Mouse (Mus musculus) mouse trophoblast stem cell (cell line): ENCODE measurements at regions not wholly inside any gene's neighbourhood (a gene's known extent, or its start where the extent isn't known, plus 50 kb on each side); places are given as distances from the start of the nearest gene placed in this dataset.

Experiments used
- in situ Hi-C, 2 experiments: fragments of 300-500 bp; cut with MseI, MboI; formaldehyde crosslinking; loops; 2 replicates in 1 of 2; 3 replicates in 1 of 2; pipeline ENCODE4 v1.15.1; 2025

GRCm38 (mm10) chr14:24997786-24998509 is 461.0 kb upstream of the Zmiz1 start:
- in situ Hi-C loops = loop anchor here in 1 of 2 experiments (25.0 kb wide), 1 partner anchor 564 kb away; no protein-coding TSS in a partner anchor

- in situ Hi-C loops = loop anchor here in 1 of 2 experiments (25.0 kb wide), 1 partner anchor 563 kb away; no protein-coding TSS in a partner anchor
These were observed 459.9 kb upstream of the Zmiz1 start for GRCm38 (mm10) chr14:24999008-24999572.

GRCm38 (mm10) chr14:25005241-25005946 is 453.6 kb upstream of the Zmiz1 start:
- in situ Hi-C loops = no loop called here

GRCm38 (mm10) chr14:25011926-25012325 is 447.1 kb upstream of the Zmiz1 start:
- in situ Hi-C loops = no loop called here

- in situ Hi-C loops = no loop called here
These were observed 443.4 kb upstream of the Zmiz1 start for GRCm38 (mm10) chr14:25015288-25016238.

GRCm38 (mm10) chr14:25017860-25018259 is 441.1 kb upstream of the Zmiz1 start:
- in situ Hi-C loops = no loop called here

GRCm38 (mm10) chr14:25019306-25019905 is 439.6 kb upstream of the Zmiz1 start:
- in situ Hi-C loops = no loop called here

GRCm38 (mm10) chr14:25022523-25023269 is 436.3 kb upstream of the Zmiz1 start:
- in situ Hi-C loops = no loop called here

GRCm38 (mm10) chr14:25023270-25023800 is 435.6 kb upstream of the Zmiz1 start:
- in situ Hi-C loops = no loop called here

GRCm38 (mm10) chr14:25025074-25025473 is 433.9 kb upstream of the Zmiz1 start:
- in situ Hi-C loops = no loop called here

- in situ Hi-C loops = no loop called here
These were observed 431.9 kb upstream of the Zmiz1 start for GRCm38 (mm10) chr14:25027076-25027475.

GRCm38 (mm10) chr14:25027842-25028241 is 431.1 kb upstream of the Zmiz1 start:
- in situ Hi-C loops = no loop called here

- in situ Hi-C loops = no loop called here
These were observed 428.1 kb upstream of the Zmiz1 start for GRCm38 (mm10) chr14:25030881-25031280.

- in situ Hi-C loops = no loop called here
These were observed 427.0 kb upstream of the Zmiz1 start for GRCm38 (mm10) chr14:25031756-25032680.

- in situ Hi-C loops = no loop called here
These were observed 426.1 kb upstream of the Zmiz1 start for GRCm38 (mm10) chr14:25032899-25033298.

GRCm38 (mm10) chr14:25042265-25042664 is 416.7 kb upstream of the Zmiz1 start:
- in situ Hi-C loops = no loop called here

- in situ Hi-C loops = no loop called here
These were observed 414.9 kb upstream of the Zmiz1 start for GRCm38 (mm10) chr14:25044106-25044505.

GRCm38 (mm10) chr14:25044867-25045266 is 414.1 kb upstream of the Zmiz1 start:
- in situ Hi-C loops = no loop called here

GRCm38 (mm10) chr14:25050674-25051251 is 408.2 kb upstream of the Zmiz1 start:
- in situ Hi-C loops = no loop called here
